Mouse (Mus musculus) monocyte, adult 5-6 weeks (primary cell): ENCODE results near the gene Olfr70. TPM values are rescaled to one million over a fixed set of nuclear protein-coding genes. Genes with fewer than 3 reads are reported as not detected.

Experiments
- ATAC-seq: fragments of 153-309, 156-312 bp; replicated peaks from 2 replicates; pipeline ENCODE4 v1.8.0; 2017; ENCODE audit warnings: mild to moderate bottlenecking; ENCODE audit not compliant: low TSS enrichment, insufficient number of reproducible peaks, severe bottlenecking, poor library complexity, low FRiP score
- total RNA-seq: library from RNA; stranded (forward); fragments of 200-1000, 200-491, 200-594 nt; gene quantifications from 3 replicates; pipeline ENCODE4 v1.2.3, GENCODE M21; 2017

Olfr70 gene
- 0.53 TPM in 1 of 3 replicates, not detected in the others for total RNA-seq

- no peak for ATAC-seq
Observed at GRCm38 (mm10) chr4:43700707-43701106, at the start of gene Olfr70. TSS of gene Olfr70 (minus strand) at chr4:43700807.

- ATAC-seq, result no peak; the same call in 1 of the 2 replicates
Observed at GRCm38 (mm10) chr4:43745187-43745586, 44.6 kb upstream of the Olfr70 start.

GRCm38 (mm10) chr4:43743099-43743498, 42.5 kb upstream of the Olfr70 start:
- no peak for ATAC-seq

GRCm38 (mm10) chr4:43742637-43743036, 42.0 kb upstream of the Olfr70 start:
- no peak for ATAC-seq

- ATAC-seq, result no peak
Observed at GRCm38 (mm10) chr4:43741526-43741925, 40.9 kb upstream of the Olfr70 start.

- ATAC-seq, result no peak
Observed at GRCm38 (mm10) chr4:43738989-43739674, 38.5 kb upstream of the Olfr70 start.

GRCm38 (mm10) chr4:43737144-43737543, 36.5 kb upstream of the Olfr70 start:
- no peak for ATAC-seq

- no peak for ATAC-seq
Observed at GRCm38 (mm10) chr4:43733186-43733585, 32.6 kb upstream of the Olfr70 start.

GRCm38 (mm10) chr4:43732171-43732570, 31.6 kb upstream of the Olfr70 start:
- no peak for ATAC-seq

- no peak for ATAC-seq
Observed at GRCm38 (mm10) chr4:43730750-43731297, 30.2 kb upstream of the Olfr70 start.

GRCm38 (mm10) chr4:43729794-43730550, 29.4 kb upstream of the Olfr70 start, which contains the start of gene Spaar:
TSS of gene Spaar (plus strand) at chr4:43730034.
- no peak for ATAC-seq

- ATAC-seq, result no peak
Observed at GRCm38 (mm10) chr4:43729126-43729525, 28.5 kb upstream of the Olfr70 start.

- no peak for ATAC-seq
Observed at GRCm38 (mm10) chr4:43728576-43728954, 28.0 kb upstream of the Olfr70 start.

GRCm38 (mm10) chr4:43727718-43728575, 27.3 kb upstream of the Olfr70 start:
- ATAC-seq, result no peak

GRCm38 (mm10) chr4:43726995-43727394, 26.4 kb upstream of the Olfr70 start, which contains the start of gene Hrct1:
TSS of gene Hrct1 (plus strand) at chr4:43727188.
- ATAC-seq, result no peak

GRCm38 (mm10) chr4:43726228-43726993, 25.8 kb upstream of the Olfr70 start:
- no peak for ATAC-seq

- no peak for ATAC-seq
Observed at GRCm38 (mm10) chr4:43724764-43725163, 24.2 kb upstream of the Olfr70 start.

GRCm38 (mm10) chr4:43722191-43722590, 21.6 kb upstream of the Olfr70 start:
- no peak for ATAC-seq
